Mouse (Mus musculus) cerebellum, adult 9-11 months (tissue): Measurements from ENCODE around the gene Hist1h4k.

Source experiments
- DNase-seq: peaks from one replicate; pipeline ENCODE4 v3.0.0; 2022

Hist1h4k gene

DNA sequence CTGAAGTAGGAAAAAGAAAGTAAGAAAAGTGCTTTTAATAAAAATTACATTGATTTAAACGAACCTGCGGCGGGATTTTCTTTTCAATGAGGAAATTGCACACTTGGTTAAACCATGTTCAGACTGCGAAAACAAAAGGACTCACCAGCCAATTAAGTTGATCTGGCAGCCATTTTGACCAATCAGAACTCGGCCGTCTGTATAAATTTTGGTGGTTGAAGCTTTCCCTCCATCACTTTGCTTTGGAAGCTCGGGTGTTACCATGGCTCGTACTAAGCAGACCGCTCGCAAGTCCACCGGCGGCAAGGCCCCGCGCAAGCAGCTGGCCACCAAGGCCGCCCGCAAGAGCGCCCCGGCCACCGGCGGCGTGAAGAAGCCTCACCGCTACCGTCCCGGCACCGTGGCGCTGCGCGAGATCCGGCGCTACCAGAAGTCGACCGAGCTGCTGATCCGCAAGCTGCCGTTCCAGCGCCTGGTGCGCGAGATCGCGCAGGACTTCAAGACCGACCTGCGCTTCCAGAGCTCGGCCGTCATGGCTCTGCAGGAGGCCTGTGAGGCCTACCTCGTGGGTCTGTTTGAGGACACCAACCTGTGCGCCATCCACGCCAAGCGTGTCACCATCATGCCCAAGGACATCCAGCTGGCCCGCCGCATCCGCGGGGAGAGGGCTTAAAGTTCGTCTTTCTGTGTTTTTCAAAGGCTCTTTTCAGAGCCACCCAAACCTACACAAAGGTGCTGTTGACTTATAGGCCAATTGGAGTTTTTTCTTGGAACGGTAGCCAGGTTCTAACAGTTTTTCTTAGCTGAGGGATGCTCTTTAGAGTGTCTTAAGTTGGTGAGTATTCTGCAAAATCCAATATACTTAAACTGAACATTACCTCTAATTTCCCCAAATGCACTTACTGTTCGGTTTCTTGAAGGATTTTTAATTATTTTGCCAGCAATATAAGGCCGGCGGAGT is 32.6 kb downstream of the Hist1h4k start, which contains the start of gene Hist1h3h:
Gene Hist1h3h, plus strand, starts transcription at position 263 of the 961 bp plus-strand sequence.
- peak; percentile 85 for DNase-seq

DNA sequence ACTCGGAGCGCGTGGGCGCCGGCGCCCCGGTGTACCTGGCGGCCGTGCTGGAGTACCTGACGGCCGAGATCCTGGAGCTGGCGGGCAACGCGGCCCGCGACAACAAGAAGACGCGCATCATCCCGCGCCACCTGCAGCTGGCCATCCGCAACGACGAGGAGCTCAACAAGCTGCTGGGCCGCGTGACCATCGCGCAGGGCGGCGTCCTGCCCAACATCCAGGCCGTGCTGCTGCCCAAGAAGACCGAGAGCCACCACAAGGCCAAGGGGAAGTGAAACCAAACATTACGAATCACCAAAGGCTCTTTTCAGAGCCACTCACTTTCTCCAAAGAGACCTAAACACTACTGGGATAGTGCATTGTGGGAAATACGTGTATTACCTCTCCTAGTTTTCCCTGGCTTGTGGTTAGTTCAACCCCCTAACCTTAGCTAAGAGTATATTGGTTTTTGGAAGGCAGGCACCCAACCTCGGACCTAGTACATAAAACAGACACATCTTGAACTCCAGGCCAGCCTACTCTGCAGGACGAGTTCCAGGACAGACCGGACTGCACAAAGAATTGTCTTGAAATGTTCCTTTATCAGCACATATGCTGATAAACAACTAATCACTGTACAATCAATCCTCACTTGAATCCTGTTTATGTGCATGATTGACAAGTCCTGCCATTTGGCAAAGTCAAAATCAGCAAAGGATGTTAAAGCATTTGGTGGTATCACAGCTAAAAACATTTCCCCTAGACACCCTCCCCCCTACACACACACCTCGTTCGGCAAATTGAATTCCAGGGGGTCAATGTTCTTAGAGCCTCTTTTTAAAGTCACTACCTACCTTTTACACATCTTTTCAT is 33.5 kb downstream of the Hist1h4k start:
- peak; percentile 30 for DNase-seq

DNA sequence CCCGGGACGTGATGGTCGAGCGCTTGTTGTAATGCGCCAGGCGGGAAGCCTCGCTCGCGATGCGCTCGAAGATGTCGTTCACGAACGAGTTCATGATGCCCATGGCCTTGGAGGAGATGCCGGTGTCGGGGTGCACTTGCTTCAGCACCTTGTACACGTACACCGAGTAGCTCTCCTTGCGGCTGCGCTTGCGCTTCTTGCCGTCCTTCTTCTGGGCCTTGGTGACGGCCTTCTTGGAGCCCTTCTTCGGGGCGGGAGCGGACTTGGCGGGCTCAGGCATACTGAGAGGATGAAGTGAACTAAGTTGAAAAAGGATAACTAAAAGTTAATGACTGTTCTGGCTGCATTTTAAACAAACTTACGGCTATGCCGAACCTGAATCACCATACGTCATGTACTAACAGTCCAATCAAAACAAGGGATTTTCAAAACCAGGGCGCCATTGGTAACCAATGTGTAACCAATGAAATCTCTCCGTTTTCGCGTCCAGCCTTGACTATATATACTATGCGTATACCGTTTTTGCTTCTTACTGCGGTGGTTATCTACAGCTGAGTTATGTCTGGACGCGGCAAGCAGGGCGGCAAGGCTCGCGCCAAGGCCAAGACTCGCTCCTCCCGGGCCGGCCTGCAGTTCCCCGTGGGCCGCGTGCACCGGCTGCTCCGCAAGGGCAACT is 34.3 kb downstream of the Hist1h4k start, which contains the start of the genes Hist1h2bl and Hist1h2ai:
Gene Hist1h2bl, minus strand, starts transcription at position 280 of the 676 bp plus-strand sequence.
Gene Hist1h2ai, plus strand, starts transcription at position 559 of the 676 bp plus-strand sequence.
- DNase-seq = peak; percentile 92

DNA sequence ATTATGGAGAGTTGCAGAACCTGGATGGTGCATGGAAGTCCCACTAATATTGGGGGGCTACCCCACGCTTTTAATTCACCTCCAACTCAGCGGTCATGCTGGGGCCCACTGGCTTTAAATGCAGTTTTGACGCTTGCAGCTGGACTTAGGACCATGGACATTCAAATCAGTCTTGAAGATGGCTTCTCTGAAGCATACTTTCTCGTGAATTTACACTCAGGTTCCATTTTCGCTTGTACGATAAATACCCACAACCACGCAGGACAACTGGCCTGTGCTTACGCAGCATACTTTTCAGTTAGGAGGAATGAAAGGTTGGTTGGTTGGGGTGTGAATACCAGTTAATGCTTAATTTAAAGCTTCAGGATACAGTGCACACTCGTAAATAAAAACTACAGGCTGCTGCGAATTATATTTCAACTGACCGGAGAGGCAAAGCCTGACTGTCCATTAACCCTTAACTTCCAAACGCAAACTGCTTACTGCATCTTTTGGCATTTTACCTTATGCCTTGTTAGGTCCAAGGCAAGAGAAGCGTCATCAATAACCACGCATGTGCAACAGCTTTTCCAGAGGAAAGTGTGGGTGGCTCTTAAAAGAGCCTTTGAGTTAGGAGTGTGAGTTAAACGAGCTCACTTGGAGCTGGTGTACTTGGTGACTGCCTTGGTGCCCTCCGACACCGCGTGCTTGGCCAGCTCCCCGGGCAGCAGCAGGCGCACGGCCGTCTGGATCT is 35.0 kb downstream of the Hist1h4k start:
- no peak for DNase-seq

DNA sequence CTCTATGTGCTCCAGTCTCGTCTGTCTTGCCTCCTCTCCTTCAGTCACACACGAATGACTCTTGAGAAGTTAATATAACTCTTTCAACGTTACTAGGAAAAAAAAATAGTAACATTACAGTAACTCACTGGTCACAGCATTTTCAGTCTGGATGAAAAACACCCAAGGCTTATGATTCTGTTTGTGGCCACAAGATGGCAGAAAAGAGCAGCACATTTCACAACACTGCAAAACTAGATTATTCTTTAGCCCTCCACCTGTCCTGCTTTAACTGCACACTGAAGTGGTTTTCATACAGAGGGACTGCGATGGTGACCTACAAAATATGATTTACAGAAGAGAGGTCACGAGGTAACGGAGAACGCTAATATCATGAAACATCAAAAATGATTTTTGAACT is 35.6 kb downstream of the Hist1h4k start:
- DNase-seq = peak; percentile 67

DNA sequence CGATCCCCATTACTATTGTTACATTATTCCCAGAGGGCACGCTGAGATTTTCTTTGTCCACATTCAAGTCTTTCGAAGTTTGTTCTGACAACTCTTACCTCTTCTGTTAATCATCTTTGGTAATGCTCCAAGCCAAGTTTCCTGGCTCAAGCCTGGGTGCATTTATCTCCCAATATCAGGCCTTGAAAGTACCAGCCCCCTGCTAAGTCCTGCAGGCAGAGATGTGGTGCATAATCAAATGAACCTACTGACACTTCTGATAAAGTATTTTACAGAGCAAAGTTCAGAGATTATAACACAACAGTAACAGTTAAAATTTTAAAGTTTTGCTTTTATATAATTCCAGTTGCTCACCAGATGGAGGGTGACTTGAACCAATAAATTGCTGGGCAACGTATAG is 38.6 kb downstream of the Hist1h4k start:
- peak; percentile 22 for DNase-seq

DNA sequence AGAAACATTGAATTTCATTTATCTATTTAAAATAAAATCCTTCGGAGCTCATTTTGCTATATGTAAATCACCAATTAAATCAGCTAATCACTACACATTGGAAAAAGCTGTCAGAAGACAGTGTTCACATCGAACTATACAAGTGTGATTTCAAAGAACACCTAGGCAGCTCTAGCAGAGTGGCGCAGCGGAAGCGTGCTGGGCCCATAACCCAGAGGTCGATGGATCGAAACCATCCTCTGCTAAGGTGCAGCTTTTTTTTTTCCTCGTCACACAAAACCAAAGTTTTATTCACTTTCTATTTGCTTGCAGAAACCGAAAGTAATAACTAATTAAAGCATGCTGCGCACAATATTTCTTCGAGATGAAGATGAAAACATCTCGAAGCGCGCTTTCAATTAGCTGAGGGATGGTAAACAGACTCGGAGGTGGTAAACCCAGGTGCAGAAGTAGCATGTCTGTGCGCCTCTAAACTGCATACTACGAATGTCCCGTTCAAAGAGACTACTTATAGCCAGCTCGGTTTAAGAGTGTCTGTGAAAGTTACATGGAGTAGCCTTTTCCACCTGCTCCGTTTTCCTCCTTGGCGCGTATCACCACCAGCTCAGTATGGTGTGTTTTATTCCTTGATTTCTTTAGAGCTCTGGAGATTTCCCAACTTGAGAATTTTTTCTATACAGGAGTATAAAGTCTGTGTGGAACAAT is 39.3 kb downstream of the Hist1h4k start:
- peak; percentile 80 for DNase-seq

DNA sequence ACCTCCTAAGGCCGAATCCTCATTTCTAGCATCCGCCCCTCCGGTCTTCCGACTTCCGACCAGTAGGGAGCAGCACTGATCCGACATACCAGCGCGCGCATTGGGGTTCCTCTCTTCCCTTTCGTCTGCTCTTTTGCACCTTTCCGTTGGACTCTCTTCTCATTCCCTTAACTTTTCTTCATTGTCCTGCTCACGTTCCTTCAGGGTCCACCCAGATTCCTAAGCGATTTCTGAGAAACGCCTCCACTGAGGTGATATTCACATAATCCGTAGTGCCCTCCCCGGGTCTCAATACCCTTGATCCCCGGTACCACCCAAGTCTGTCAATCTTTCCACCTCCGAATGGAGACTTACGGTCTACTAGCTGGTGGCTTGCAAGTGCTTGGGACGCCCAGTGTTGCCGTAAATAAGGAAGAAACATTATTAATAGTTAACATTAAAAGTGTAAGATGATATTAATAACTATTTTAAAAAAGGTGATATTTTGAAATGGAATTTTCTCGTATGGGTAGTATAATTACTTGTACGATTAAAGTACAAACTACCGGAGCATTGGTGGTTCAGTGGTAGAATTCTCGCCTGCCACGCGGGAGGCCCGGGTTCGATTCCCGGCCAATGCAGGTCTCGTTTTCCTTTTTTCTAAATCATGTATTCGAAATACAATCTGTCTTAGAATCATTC is 40.1 kb downstream of the Hist1h4k start:
- DNase-seq = peak; percentile 88

DNA sequence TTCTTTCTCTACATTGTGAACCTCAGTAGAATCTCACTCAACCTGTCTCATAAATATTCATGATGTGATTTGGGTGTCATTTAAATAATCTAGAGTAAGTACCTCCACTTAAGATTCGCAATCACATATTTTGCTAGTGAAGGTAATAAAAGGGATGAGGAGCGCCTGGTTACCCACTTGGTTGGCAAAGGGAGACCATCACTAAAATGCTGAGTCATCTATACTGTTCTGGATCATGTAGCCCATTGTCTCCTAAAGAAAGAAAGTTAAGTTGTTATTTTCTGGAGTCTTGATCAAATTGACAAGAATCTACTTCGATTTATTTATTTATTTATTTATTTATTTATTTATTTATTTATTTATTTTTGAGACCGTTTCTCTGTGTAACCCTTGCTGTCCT is 43.6 kb downstream of the Hist1h4k start:
- no peak for DNase-seq
